Mouse (Mus musculus): Measurements from ENCODE around the gene Cntfr. TPM values are rescaled to one million over a fixed set of nuclear protein-coding genes. Genes with fewer than 3 reads are reported as not detected.
"Not testable (repeated sequence)": the region's sequence is repeated elsewhere in the genome, so short reads cannot be mapped to it uniquely, and the experiment has no call there.

The Cntfr gene
- polyA plus RNA-seq, 1 experiment from 2014 or later, result 6.7 TPM

GRCm38 (mm10) chr4:41690014-41690413 is 6.9 kb downstream of the Cntfr start:
- CTCF ChIA-PET; ATAC-seq; POLR2A ChIA-PET; H3K27me3 ChIP-seq; DNase-seq (ENCODE audit: low read depth, low spot score); in situ Hi-C loops (cut with MboI; ENCODE audit: low pct_unique_long_range_greater_than_20kb): not testable (repeated sequence)

- ATAC-seq; H3K27me3 ChIP-seq; DNase-seq (ENCODE audit: low read depth, low spot score); CTCF ChIA-PET; in situ Hi-C loops (cut with MboI; ENCODE audit: low pct_unique_long_range_greater_than_20kb); POLR2A ChIA-PET: not testable (repeated sequence)
Observed at GRCm38 (mm10) chr4:41688562-41688961, 8.3 kb downstream of the Cntfr start.

- not testable (repeated sequence) for H3K27me3 ChIP-seq
Observed at GRCm38 (mm10) chr4:41685882-41686492, 10.9 kb downstream of the Cntfr start.

GRCm38 (mm10) chr4:41684931-41685453 is 11.9 kb downstream of the Cntfr start:
- in situ Hi-C loops (cut with MboI; ENCODE audit: low pct_unique_long_range_greater_than_20kb); H3K27me3 ChIP-seq; CTCF ChIA-PET; POLR2A ChIA-PET; ATAC-seq; DNase-seq (ENCODE audit: low read depth, low spot score): not testable (repeated sequence)

More at GRCm38 (mm10) chr4:41685882-41686492, 10.9 kb downstream of the Cntfr start:
- CTCF ChIA-PET; POLR2A ChIA-PET; DNase-seq (ENCODE audit: low read depth, low spot score); in situ Hi-C loops (cut with MboI; ENCODE audit: low pct_unique_long_range_greater_than_20kb); ATAC-seq: not testable (repeated sequence)

DNA sequence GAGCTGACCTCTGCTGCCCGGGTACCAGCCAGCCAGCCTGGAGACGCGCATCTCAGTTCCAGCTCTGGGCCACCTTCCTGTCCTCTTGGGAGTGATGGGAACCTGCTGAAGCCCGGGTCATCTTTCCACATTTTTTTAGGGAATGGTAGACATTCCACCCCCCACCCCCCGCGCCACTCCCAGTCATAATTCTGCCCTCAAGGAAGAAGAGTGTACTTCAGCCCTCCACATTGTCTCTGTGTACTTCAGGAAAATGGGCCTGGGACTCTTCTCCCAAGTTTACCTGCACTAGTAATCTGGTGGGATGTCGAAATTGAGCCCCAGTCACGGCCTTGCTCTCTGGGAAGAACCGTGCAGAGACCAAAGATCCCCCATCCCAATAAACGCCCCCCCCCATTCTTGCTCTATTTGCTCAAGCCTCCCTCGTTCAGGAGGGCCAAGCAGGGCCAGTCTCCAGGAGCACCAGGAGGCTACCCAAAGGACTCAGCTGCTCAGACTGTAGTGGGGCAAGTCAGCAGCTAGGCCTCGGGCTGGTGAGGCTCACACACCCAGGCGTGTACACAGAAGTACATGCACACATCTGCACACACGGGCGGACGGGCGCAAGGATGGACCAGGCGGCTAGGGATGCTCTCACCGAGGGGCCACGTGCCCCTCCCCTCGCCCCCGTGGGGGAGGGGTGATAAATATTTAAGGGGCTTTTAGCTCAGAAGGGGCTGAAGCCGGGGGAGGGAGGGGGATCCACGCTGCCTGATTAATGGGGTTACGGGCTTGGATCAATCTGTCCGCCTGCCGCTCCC is 12.6 kb downstream of the Cntfr start:
- in situ Hi-C loops (cut with MboI; ENCODE audit: low pct_unique_long_range_greater_than_20kb); H3K27me3 ChIP-seq; DNase-seq (ENCODE audit: low read depth, low spot score); POLR2A ChIA-PET; CTCF ChIA-PET: not testable (repeated sequence)
- peak; percentile 26 for ATAC-seq

DNA sequence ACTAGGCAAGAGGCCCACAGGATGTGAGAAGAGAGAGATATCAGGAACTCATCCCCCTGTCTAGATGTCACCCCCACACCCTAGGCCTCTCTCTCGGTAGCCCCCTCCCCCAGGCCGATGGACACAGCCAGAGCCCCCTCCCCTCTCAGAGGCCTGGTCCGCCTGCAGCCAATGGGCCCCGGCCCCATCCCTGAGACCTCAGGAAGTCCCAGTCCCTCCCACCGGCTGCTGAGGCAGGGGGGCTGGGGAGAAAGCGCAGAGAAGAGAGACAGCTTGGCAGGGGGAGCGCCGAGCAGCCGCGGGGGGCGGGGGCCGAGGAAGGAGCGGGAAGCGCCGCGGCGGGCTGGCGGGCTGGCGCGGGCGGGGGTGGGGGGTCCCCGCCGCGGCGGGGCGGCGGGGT is 13.6 kb downstream of the Cntfr start:
- POLR2A ChIA-PET; CTCF ChIA-PET; DNase-seq (ENCODE audit: low read depth, low spot score); H3K27me3 ChIP-seq; in situ Hi-C loops (cut with MboI; ENCODE audit: low pct_unique_long_range_greater_than_20kb): not testable (repeated sequence)
- peak; percentile 38 for ATAC-seq

DNA sequence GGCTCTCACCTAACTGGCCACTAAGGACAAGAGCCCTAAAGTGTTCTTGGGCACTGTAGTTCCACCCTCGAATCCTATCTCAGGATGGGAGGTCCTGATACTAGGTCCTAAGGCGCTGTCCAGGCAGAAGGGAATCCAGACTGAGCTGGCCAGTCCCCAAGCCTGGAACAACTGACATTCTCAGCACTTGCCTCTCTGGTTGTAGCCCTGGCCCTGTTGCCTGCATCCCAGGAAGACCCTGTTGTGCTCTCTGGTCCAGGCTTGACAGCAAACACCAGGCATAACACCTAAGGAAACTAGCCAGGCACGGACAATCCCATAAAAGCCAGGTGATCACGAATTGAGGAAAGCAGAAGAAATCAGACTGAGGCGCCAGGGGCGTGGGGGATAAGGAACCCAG is 14.1 kb downstream of the Cntfr start:
- H3K27me3 ChIP-seq, result no peaks in the 10 kb centered on the region
- ChIA-PET CTCF (no interaction called here), POLR2A (no interaction called here)
- ATAC-seq (no peak), DNase-seq (ENCODE audit: low read depth, low spot score) (no peak)
- TF ChIP-seq CTCF (IDR thresholded peaks at IDR 0.05), result no peak
- in situ Hi-C loops (cut with MboI; ENCODE audit: low pct_unique_long_range_greater_than_20kb), result no loop called here

DNA sequence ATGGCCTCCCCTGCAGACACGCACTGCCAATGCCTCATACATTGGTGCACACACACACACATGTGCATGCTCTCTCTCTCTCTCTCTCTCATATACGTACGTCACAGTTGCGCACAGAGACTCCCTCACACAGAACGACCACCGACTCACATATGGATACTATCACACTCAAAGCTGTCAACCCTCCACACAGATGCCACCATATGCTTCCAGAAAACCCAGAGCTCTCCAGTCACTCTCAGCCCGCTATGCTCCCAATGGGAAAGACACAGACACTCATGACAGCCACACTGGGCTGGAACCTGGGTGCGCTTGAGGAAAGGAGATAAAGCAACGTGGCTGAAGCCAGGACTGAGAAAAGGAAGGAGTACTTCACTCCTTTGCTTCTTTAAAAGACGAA is 14.9 kb downstream of the Cntfr start:
- in situ Hi-C loops (cut with MboI; ENCODE audit: low pct_unique_long_range_greater_than_20kb), result no loop called here
- TF ChIP-seq CTCF (IDR thresholded peaks at IDR 0.05), result no peak
- ChIA-PET POLR2A (no interaction called here), CTCF (no interaction called here)
- ATAC-seq (no peak), DNase-seq (ENCODE audit: low read depth, low spot score) (no peak)
- H3K27me3 ChIP-seq, result no peaks in the 10 kb centered on the region

- in situ Hi-C loops (cut with MboI; ENCODE audit: low pct_unique_long_range_greater_than_20kb), result no loop called here
- ATAC-seq (no peak), DNase-seq (ENCODE audit: low read depth, low spot score) (no peak)
- POLR2A ChIA-PET, result no interaction called here
- TF ChIP-seq CTCF (IDR thresholded peaks at IDR 0.05), result no peak
- CTCF ChIA-PET, result no interaction called here
- no peaks in the 10 kb centered on the region for H3K27me3 ChIP-seq
Observed at GRCm38 (mm10) chr4:41681176-41681575, 15.7 kb downstream of the Cntfr start.

- ATAC-seq, result no peak
- no peaks in the 10 kb centered on the region for H3K27me3 ChIP-seq
- CTCF ChIA-PET, result no interaction called here
Observed at GRCm38 (mm10) chr4:41679291-41679690, 17.6 kb downstream of the Cntfr start.

GRCm38 (mm10) chr4:41678863-41679262 is 18.0 kb downstream of the Cntfr start:
- DNase-seq (ENCODE audit: low read depth, low spot score) (no peak), ATAC-seq (peak; percentile 17)
- ChIA-PET POLR2A (no interaction called here), CTCF (interaction anchor here (1.4 kb wide), 1 partner anchor 11 kb away, joined by 4 read pairs; no protein-coding TSS in a partner anchor)
- H3K27me3 ChIP-seq, result no peaks in the 10 kb centered on the region
- TF ChIP-seq CTCF (IDR thresholded peaks at IDR 0.05), result no peak
- in situ Hi-C loops (cut with MboI; ENCODE audit: low pct_unique_long_range_greater_than_20kb), result no loop called here

More at GRCm38 (mm10) chr4:41679291-41679690, 17.6 kb downstream of the Cntfr start:
- POLR2A ChIA-PET, result no interaction called here
- in situ Hi-C loops (cut with MboI; ENCODE audit: low pct_unique_long_range_greater_than_20kb), result no loop called here
- no peak for TF ChIP-seq CTCF (IDR thresholded peaks at IDR 0.05)
- DNase-seq (ENCODE audit: low read depth, low spot score), result no peak

Data from Patski (cell line).